Mouse (Mus musculus) neural tube, embryonic 13.5 days (tissue): ENCODE measurements around the gene Rxrb. TPM values are rescaled to one million over a fixed set of nuclear protein-coding genes. Genes with fewer than 3 reads are reported as not detected.
"Not testable (repeated sequence)": the region's sequence is repeated elsewhere in the genome, so short reads cannot be mapped to it uniquely, and the experiment has no call there.

Source experiments
- ATAC-seq: fragments of 200-750 bp; cut with Nextera tagmentation; 2 replicates; pipeline ENCODE4 v1.8.0; 2017; ENCODE audit warnings: low read depth, mild to moderate bottlenecking, moderate TSS enrichment, moderate library complexity
- H3K27ac ChIP-seq: fragments of 300-500 bp; sonication (generic); replicated peaks from 2 replicates; pipeline ENCODE4 v1.5.1; 2015; ENCODE audit warnings: moderate library complexity, mild to moderate bottlenecking, inconsistent platforms
- H3K27me3 ChIP-seq: fragments of 300-500 bp; sonication (generic); 2 replicates; pipeline ENCODE4 v1.6.1; 2015; ENCODE audit warnings: mild to moderate bottlenecking, inconsistent platforms
- H3K36me3 ChIP-seq: fragments of 300-500 bp; sonication (generic); 2 replicates; pipeline ENCODE4 v1.6.1; 2015; ENCODE audit warnings: mild to moderate bottlenecking, inconsistent platforms
- H3K4me1 ChIP-seq: fragments of 300-500 bp; sonication (generic); replicated peaks from 2 replicates; pipeline ENCODE4 v1.6.1; 2015; ENCODE audit warnings: inconsistent platforms
- H3K4me2 ChIP-seq: fragments of 300-500 bp; sonication (generic); 2 replicates; pipeline ENCODE4 v1.6.1; 2015; ENCODE audit warnings: inconsistent platforms, mild to moderate bottlenecking, moderate library complexity
- H3K4me3 ChIP-seq: fragments of 300-500 bp; sonication (generic); 2 replicates; pipeline ENCODE4 v1.5.1; 2015; ENCODE audit warnings: mild to moderate bottlenecking, inconsistent platforms
- H3K9ac ChIP-seq: fragments of 300-500 bp; sonication (generic); 2 replicates; pipeline ENCODE4 v1.6.1; 2015; ENCODE audit warnings: moderate library complexity, mild to moderate bottlenecking, inconsistent platforms
- H3K9me3 ChIP-seq: fragments of 300-500 bp; sonication (generic); 2 replicates; pipeline ENCODE4 v1.6.1; 2016; ENCODE audit warnings: inconsistent platforms
- WGBS: fragments of 180-500 bp; shearing (Covaris S2); methylation state at CpG from one replicate; pipeline ENCODE4 v1.1.7; 2015; 5-methylcytosine and 5-hydroxymethylcytosine counted together
- polyA plus RNA-seq: library from polyadenylated mRNA; unstranded; fragments of >200 nt; fragmentation: Nextera tagmentation; extraction: Ambion mirVana; gene quantifications from 2 replicates; pipeline ENCODE4 v1.2.1, GENCODE M21; 2015

The Rxrb gene
- polyA plus RNA-seq, result 57.4 and 57.5 TPM in 2 replicates

DNA sequence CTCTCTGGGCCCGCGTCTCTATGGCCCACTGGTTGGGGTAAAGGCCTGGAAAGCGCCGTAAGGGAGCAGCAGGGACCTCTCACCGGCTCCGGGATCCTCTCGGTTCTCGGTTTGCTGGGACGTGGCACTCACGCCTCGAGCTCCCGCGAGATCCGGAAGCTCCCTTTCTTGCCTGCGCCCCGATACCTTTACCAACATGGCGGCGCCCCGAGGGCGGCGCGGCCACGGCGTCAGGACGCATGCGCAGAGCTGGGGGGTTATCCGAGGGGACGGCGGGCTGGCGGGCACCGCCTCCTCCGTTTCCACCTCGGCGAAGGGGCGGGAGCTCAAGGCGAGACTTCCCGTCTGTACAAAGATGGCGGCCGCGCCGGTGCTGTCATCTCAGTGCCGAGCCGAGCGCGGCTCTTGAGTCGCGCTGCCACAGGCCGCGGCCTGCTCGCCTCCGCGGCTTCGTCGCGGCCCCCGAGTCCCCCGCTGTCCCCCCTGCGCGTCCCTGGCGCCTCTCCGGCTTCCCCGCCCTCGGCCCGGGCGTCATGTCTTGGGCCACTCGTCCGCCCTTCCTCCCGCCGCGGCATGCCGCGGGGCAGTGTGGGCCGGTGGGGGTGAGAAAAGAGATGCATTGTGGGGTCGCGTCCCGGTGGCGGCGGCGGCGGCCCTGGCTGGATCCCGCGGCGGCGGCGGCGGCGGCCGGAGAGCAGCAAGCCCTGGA lies at the start of gene Rxrb, which contains the start of gene Slc39a7:
Gene Rxrb, plus strand, starts transcription at position 348 of the 709 bp plus-strand sequence.
Gene Slc39a7, minus strand, starts transcription at position 218 of the 709 bp plus-strand sequence.
- Histone ChIP-seq H3K9me3 (no peaks in the 10 kb centered on the region), H3K36me3 (peaks cover 52% of the 10 kb centered on the region), H3K27me3 (no peaks in the 10 kb centered on the region), H3K27ac (peak within 1 kb of the TSS; percentile 98), H3K4me1 (peaks cover 64% of the 10 kb centered on the region), H3K9ac (peak within 1 kb of the TSS; percentile 96), H3K4me2 (peak within 1 kb of the TSS; percentile 100), H3K4me3 (peak within 1 kb of the TSS; percentile 87)
- ATAC-seq, result peak; percentile 80
- under 1% methylated on average over 81 of the region's 88 CpGs for WGBS

- not testable (repeated sequence) for H3K9ac ChIP-seq, H3K36me3 ChIP-seq, ATAC-seq, H3K9me3 ChIP-seq
- H3K27ac ChIP-seq, result peak overlapping the region; percentile 92
- H3K27me3 ChIP-seq, result peaks cover 35% of the 10 kb centered on the region
- H3K4me2 ChIP-seq, result peak overlapping the region; percentile 55
- peaks cover 26% of the 10 kb centered on the region for H3K4me1 ChIP-seq
- peak overlapping the region; percentile 47 for H3K4me3 ChIP-seq
- 12% methylated on average over 8 of the region's 8 CpGs for WGBS
Observed at GRCm38 (mm10) chr17:33982136-33982535, 49.5 kb upstream of the Rxrb start.

GRCm38 (mm10) chr17:33991788-33992664 lies 39.6 kb upstream of the Rxrb start:
- Histone ChIP-seq H3K4me3 (no peak overlapping the region), H3K36me3 (no peaks in the 10 kb centered on the region), H3K9ac (no peak overlapping the region), H3K4me1 (no peaks in the 10 kb centered on the region), H3K27ac (no peak overlapping the region), H3K27me3 (0 out of 2 replicates have a peak, but pooled peaks cover 3% of the 10 kb centered on the region), H3K9me3 (no peaks in the 10 kb centered on the region), H3K4me2 (no peak overlapping the region)
- WGBS, result 31% methylated on average over 10 of the region's 10 CpGs
- peak; percentile 50; the same call in 1 of the 2 replicates for ATAC-seq

- ATAC-seq, result no peak
- Histone ChIP-seq H3K27me3 (peaks cover 20% of the 10 kb centered on the region), H3K36me3 (no peaks in the 10 kb centered on the region), H3K4me3 (no peak overlapping the region), H3K4me1 (peaks cover 7% of the 10 kb centered on the region), H3K9me3 (no peaks in the 10 kb centered on the region), H3K9ac (no peak overlapping the region), H3K27ac (no peak overlapping the region), H3K4me2 (no peak overlapping the region)
- WGBS, result 90% methylated on average over 8 of the region's 8 CpGs
Observed at GRCm38 (mm10) chr17:33994959-33995358, 36.7 kb upstream of the Rxrb start.

DNA sequence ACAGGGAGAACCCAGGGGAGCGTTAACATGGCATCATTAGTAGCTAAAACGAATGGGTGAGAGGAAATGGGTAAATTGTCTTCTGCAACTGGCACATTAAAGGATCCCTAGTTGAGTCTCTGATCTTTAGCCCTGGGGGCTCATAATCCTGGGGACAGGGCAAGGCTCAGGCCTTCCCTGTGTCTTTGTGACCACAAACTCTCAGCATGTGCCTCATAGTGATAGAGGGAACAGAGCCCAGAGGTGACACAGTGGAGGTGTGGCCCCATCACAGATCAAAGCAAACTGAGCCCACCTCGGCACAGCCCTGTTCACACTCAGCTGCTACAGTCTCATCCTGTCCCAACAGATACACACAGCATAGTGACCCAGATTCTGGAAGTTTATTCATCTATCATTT lies 36.0 kb upstream of the Rxrb start:
- Histone ChIP-seq H3K4me3 (no peak overlapping the region), H3K4me2 (no peak overlapping the region), H3K4me1 (peaks cover 13% of the 10 kb centered on the region), H3K9ac (no peak overlapping the region), H3K36me3 (no peaks in the 10 kb centered on the region), H3K9me3 (no peaks in the 10 kb centered on the region), H3K27me3 (peaks cover 27% of the 10 kb centered on the region), H3K27ac (no peak overlapping the region)
- 69% methylated on average over 3 of the region's 3 CpGs for WGBS
- ATAC-seq, result no peak

DNA sequence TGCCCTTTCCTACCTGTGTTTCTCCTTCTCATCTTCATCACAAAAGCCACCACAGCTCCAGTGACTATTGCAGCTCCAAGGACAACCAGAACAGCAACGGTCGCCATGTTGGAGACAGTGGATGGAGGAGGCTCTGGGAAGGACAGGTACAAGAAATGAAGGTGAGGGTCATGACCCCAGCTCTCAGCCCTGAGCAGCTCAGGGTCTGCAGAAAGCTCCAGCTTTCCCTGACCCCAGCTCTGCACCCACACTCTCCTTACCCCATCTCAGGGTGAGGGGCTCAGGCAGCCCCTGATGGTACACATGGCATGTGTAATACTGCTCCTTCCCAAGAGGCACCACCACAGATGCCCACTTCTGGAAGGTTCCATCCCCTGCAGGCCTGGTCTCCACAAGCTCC lies 34.6 kb upstream of the Rxrb start:
- not testable (repeated sequence) for H3K4me2 ChIP-seq, H3K27ac ChIP-seq, H3K9me3 ChIP-seq, ATAC-seq, H3K4me3 ChIP-seq, H3K36me3 ChIP-seq, H3K9ac ChIP-seq
- peaks cover 41% of the 10 kb centered on the region for H3K27me3 ChIP-seq
- WGBS, result 95% methylated on average over 2 of the region's 2 CpGs
- H3K4me1 ChIP-seq, result peaks cover 13% of the 10 kb centered on the region

DNA sequence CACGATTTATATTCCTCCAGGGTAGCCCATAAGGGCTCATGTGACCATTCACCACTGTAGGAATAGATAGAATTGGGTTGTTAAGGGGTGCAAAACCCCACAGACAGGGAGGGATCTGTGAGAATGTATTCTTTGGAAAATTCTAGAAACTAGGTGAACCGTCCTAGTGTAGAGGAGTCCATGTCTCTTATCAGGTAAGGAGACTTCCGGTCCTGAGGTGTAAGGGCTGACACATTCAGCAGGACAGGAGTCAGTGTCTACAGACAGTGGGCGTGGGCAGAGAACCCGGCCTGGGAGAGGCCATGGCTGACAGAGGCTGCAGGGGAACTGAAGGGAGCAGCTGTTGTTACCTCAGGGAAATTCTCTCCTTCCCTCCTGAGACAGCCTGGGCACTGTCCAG lies 32.9 kb upstream of the Rxrb start:
- ATAC-seq, H3K4me2 ChIP-seq: not testable (repeated sequence)
- WGBS, result 65% methylated on average over 5 of the region's 5 CpGs

DNA sequence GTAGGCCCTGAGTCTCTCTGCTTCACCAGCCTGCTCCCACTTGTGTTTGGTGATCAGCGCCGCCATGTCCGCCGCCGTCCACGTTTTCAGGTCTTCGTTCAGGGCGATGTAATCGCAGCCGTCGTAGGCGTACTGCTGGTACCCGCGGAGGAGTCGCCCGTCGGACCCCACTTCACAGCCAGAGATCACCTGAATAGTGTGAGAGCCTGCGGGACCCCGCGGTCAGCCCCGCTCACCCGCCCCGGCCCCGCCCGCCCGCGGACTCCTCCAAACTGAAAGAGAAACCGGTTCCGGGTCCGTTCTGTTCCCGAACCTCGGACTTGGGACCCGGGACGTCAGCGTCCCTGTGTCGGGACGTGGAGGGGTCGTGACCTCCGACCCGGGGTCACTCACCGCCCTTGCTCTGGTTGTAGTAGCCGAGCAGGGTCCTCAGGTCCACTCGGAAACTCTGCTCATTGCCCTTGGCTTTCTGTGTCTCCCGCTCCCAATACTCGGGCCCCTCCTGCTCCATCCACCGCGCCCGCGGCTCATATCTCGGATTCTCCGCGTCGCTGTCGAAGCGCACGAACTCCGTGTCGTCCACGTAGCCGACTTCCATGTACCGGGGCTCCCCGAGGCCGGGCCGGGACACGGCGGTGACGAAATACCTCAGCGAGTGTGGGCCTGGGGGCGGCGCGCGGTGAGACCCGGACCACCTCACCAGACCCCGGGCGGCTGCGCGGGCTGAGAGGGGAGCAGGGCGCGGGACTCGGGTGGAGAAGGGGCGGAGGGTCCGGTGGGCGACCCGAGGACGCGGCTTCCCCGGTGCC lies 32.1 kb upstream of the Rxrb start:
- Histone ChIP-seq H3K4me2 (peak overlapping the region; percentile 92), H3K4me1 (peaks cover 13% of the 10 kb centered on the region), H3K9me3 (no peaks in the 10 kb centered on the region), H3K27me3 (peaks cover 45% of the 10 kb centered on the region), H3K4me3 (peak overlapping the region; percentile 51), H3K36me3 (no peaks in the 10 kb centered on the region), H3K27ac (no peak overlapping the region), H3K9ac (peak overlapping the region; percentile 69)
- peak; percentile 65; the same call in 1 of the 2 replicates for ATAC-seq
- 2% methylated on average over 87 of the region's 87 CpGs for WGBS

More for the DNA sequence above, 32.9 kb upstream of the Rxrb start:
- H3K9me3 ChIP-seq, H3K36me3 ChIP-seq, H3K27ac ChIP-seq, H3K9ac ChIP-seq, H3K4me3 ChIP-seq: not testable (repeated sequence)
- Histone ChIP-seq H3K27me3 (peaks cover 45% of the 10 kb centered on the region), H3K4me1 (peaks cover 13% of the 10 kb centered on the region)

DNA sequence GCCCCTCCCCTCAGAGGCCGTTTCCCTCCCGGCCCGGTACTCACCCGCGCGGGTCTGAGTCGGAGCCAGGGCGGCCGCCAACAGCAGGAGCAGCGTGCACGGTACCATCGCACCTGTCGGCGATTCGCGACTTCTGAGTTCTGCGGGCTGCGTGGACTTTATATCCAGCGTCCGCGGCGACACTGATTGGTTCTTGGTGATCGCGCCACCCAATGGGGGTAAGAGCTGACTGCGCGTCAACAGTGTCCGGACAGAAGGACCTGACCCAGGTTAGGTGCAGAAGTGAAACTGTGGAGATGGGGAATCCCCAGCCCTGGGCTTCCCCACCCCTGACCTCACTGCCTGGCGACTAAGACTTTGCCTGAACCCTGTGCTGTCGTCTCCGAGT lies 31.5 kb upstream of the Rxrb start, which contains the start of gene H2-K1:
Gene H2-K1, minus strand, starts transcription at position 198 of the 388 bp plus-strand sequence.
- 2% methylated on average over 30 of the region's 30 CpGs for WGBS
- Histone ChIP-seq H3K4me1 (peaks cover 13% of the 10 kb centered on the region), H3K9me3 (no peaks in the 10 kb centered on the region), H3K4me3 (peak within 1 kb of the TSS; percentile 51), H3K27ac (no peak within 1 kb of the TSS), H3K9ac (peak within 1 kb of the TSS; percentile 69), H3K27me3 (peaks cover 45% of the 10 kb centered on the region), H3K4me2 (peak within 1 kb of the TSS; percentile 92), H3K36me3 (no peaks in the 10 kb centered on the region)
- ATAC-seq, result peak; percentile 89

GRCm38 (mm10) chr17:34000796-34001195 lies 30.8 kb upstream of the Rxrb start:
- not testable (repeated sequence) for H3K4me2 ChIP-seq, H3K9ac ChIP-seq, H3K4me3 ChIP-seq, H3K9me3 ChIP-seq, ATAC-seq, H3K27ac ChIP-seq, H3K36me3 ChIP-seq
- Histone ChIP-seq H3K4me1 (peaks cover 13% of the 10 kb centered on the region), H3K27me3 (peaks cover 45% of the 10 kb centered on the region)
- WGBS, result 64% methylated on average over 2 of the region's 2 CpGs

DNA sequence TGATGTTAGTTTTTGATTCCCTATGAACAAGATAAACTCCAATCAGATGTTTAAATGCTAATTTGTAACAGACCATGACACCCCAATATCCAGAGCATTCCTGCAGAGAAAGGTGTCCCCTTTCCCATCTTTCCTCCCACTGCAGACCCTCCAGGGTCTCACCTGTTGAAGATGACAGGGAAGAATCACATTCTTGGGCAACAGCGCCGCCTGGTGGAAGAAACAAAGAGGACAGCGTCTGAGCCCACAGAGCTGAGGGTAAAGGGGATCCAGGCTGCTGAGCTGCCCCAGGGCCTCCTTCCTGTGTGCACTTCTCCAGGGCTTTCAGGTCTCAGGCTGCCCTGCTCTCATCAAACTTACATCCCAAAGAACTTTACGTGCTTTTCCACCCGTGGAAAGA lies 28.2 kb upstream of the Rxrb start:
- Histone ChIP-seq H3K9me3 (no peaks in the 10 kb centered on the region), H3K4me2 (no peak overlapping the region), H3K27me3 (peaks cover 42% of the 10 kb centered on the region), H3K9ac (no peak overlapping the region), H3K36me3 (no peaks in the 10 kb centered on the region), H3K4me1 (peaks cover 13% of the 10 kb centered on the region), H3K27ac (no peak overlapping the region), H3K4me3 (no peak overlapping the region)
- no peak for ATAC-seq
- 6% methylated on average over 5 of the region's 5 CpGs for WGBS
